ENCODE assay signal across 8 mouse cellular contexts in the genomic region with DNA sequence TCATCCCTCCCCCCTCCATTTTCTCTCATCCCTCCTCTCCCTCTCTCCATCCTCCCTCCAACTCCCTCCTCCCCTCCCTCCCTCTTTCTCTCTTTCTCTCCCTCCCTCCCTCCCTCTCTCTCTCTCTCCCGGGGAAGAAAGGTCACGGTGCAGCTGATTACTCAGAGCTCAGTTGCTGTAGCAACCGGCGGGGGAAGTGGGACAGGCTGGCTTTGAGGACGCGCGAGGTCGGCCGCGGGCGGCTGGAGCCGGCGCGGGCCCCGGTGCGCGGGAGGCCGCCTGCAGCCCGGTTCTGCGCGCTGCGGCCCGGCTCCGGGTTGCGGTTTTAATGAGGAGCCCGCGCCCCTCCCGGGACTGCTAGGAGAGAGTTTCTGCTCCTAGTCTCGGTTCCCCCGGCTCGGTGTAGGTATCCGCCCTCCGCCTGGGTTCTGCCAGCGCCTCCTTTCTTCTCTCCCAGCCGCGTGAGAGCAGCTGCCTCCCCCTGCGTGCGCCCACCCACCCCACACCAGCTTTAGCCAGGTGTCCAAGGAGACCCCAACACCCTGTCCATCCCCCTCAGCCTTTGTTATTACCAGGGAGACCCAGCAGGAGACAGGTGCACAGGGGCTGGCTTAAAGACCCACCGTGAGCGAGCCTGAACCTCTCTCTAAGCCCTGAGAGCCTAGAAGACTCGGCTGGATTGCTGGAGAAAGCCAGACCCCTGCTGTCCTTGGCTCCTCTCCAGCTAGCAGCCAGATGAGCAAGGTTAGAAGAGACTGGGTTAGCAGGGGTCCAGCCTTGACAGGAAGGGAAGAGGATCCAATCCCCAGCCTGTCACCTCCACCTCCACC.
DNase-seq lines count a peak whose midpoint lies in the region; ATAC-seq and TF ChIP-seq lines count a peak whose summit lies in the region.

No protein-coding gene starts in this region.

- peak overlapping the region; percentile 97 for H3K27ac ChIP-seq in embryonic facial prominence, embryonic 15.5 days (replicated peaks)
- H3K27ac ChIP-seq in heart, embryonic 12.5 days (ENCODE audit: poor library complexity, severe bottlenecking): peak overlapping the region; percentile 98
- peak overlapping the region; percentile 99 for H3K27ac ChIP-seq in kidney, embryonic 16.5 days (ENCODE audit: low read length)
- H3K27ac ChIP-seq in liver, embryonic 14.5 days: no peak overlapping the region
- H3K27ac ChIP-seq in stomach, embryonic 15.5 days: peak overlapping the region; percentile 98

- H3K9me3 ChIP-seq in embryonic facial prominence, embryonic 15.5 days (replicated peaks): no peaks in the 10 kb centered on the region
- no peaks in the 10 kb centered on the region for H3K9me3 ChIP-seq in heart, embryonic 12.5 days (replicated peaks)
- no peaks in the 10 kb centered on the region for H3K9me3 ChIP-seq in kidney, embryonic 16.5 days (ENCODE audit: low read length)
- H3K9me3 ChIP-seq in liver, embryonic 14.5 days (ENCODE audit: control insufficient read depth, low read length): no peaks in the 10 kb centered on the region
- no peaks in the 10 kb centered on the region for H3K9me3 ChIP-seq in stomach, embryonic 15.5 days

- TF ChIP-seq EP300 in liver, embryonic 14.5 days (IDR thresholded peaks at IDR 0.05; ENCODE audit: low read depth): no peak

- ATAC-seq in embryonic facial prominence, embryonic 15.5 days (ENCODE audit: insufficient number of reproducible peaks, low FRiP score, low TSS enrichment, low read depth): peak; percentile 72
- ATAC-seq in heart, embryonic 12.5 days (ENCODE audit: insufficient number of reproducible peaks, low FRiP score): peak; percentile 79
- peak; percentile 83 for ATAC-seq in kidney, embryonic 16.5 days (ENCODE audit: low FRiP score, low TSS enrichment)
- peak; percentile 25; the same call in 1 of the 2 replicates for ATAC-seq in liver, embryonic 14.5 days (ENCODE audit: insufficient read depth)
- peak; percentile 76 for ATAC-seq in stomach, embryonic 15.5 days (ENCODE audit: insufficient read depth, low FRiP score, low read depth)

- peak overlapping the region; percentile 44 for H3K4me3 ChIP-seq in embryonic facial prominence, embryonic 15.5 days (replicated peaks)
- peak overlapping the region; percentile 51 for H3K4me3 ChIP-seq in heart, embryonic 12.5 days
- H3K4me3 ChIP-seq in kidney, embryonic 16.5 days (ENCODE audit: low read length): peak overlapping the region; percentile 45
- H3K4me3 ChIP-seq in liver, embryonic 14.5 days (ENCODE audit: insufficient read depth in 1 of 2, low read depth in 2 of 2, low read length in 2 of 2): peak overlapping the region in 1 of 2 experiments; percentile 0; a peak in 2 of 4 replicates
- H3K4me3 ChIP-seq in stomach, embryonic 15.5 days (replicated peaks): peak overlapping the region; percentile 43

- peak; percentile 82 for DNase-seq in layer of hippocampus, adult 11-12 months (ENCODE audit: low spot score)
- no peak for DNase-seq in layer of hippocampus, adult 9-10 months (ENCODE audit: low spot score)
- DNase-seq in liver, embryonic 14.5 days (ENCODE audit: low read depth in 3 of 3, low spot score in 3 of 3): peak in 2 of 3 experiments; percentile 33 to 43
- peak; percentile 80 for DNase-seq in neural tube, embryonic 10.5 days (ENCODE audit: extremely low spot score, low spot score)

- no peaks in the 10 kb centered on the region for H3K27me3 ChIP-seq in embryonic facial prominence, embryonic 15.5 days
- no peaks in the 10 kb centered on the region for H3K27me3 ChIP-seq in heart, embryonic 12.5 days (replicated peaks)
- H3K27me3 ChIP-seq in kidney, embryonic 16.5 days (ENCODE audit: insufficient read depth, low read length): no peaks in the 10 kb centered on the region
- peaks cover 19% of the 10 kb centered on the region for H3K27me3 ChIP-seq in liver, embryonic 14.5 days (ENCODE audit: control insufficient read depth, insufficient read depth, low read length)
- no peaks in the 10 kb centered on the region for H3K27me3 ChIP-seq in stomach, embryonic 15.5 days (replicated peaks)

- H3K4me1 ChIP-seq in embryonic facial prominence, embryonic 15.5 days: peaks cover 48% of the 10 kb centered on the region
- H3K4me1 ChIP-seq in heart, embryonic 12.5 days (replicated peaks): peaks cover 72% of the 10 kb centered on the region
- H3K4me1 ChIP-seq in kidney, embryonic 16.5 days (ENCODE audit: insufficient read depth, low read length): peaks cover 37% of the 10 kb centered on the region
- 0 out of 4 replicates have a peak, but pooled peaks cover 0 to 9% of the 10 kb centered on the region in 2 experiments for H3K4me1 ChIP-seq in liver, embryonic 14.5 days (replicated peaks; ENCODE audit: control insufficient read depth in 2 of 2, insufficient read depth in 2 of 2, low read length in 1 of 2)
- H3K4me1 ChIP-seq in stomach, embryonic 15.5 days: peaks cover 40% of the 10 kb centered on the region

- no peaks in the 10 kb centered on the region for H3K36me3 ChIP-seq in embryonic facial prominence, embryonic 15.5 days
- H3K36me3 ChIP-seq in heart, embryonic 12.5 days: no peaks in the 10 kb centered on the region
- H3K36me3 ChIP-seq in kidney, embryonic 16.5 days (ENCODE audit: insufficient read depth, low read length): no peaks in the 10 kb centered on the region
- H3K36me3 ChIP-seq in liver, embryonic 14.5 days (replicated peaks; ENCODE audit: control insufficient read depth, insufficient read depth, low read depth): no peaks in the 10 kb centered on the region
- no peaks in the 10 kb centered on the region for H3K36me3 ChIP-seq in stomach, embryonic 15.5 days

- peak overlapping the region; percentile 39 for H3K9ac ChIP-seq in embryonic facial prominence, embryonic 15.5 days
- peak overlapping the region; percentile 81 for H3K9ac ChIP-seq in heart, embryonic 12.5 days
- peak overlapping the region; percentile 90 for H3K9ac ChIP-seq in kidney, embryonic 16.5 days (replicated peaks; ENCODE audit: low read length)
- H3K9ac ChIP-seq in liver, embryonic 14.5 days (replicated peaks): no peak overlapping the region
- peak overlapping the region; percentile 56 for H3K9ac ChIP-seq in stomach, embryonic 15.5 days

- peak overlapping the region; percentile 68 for H3K4me2 ChIP-seq in embryonic facial prominence, embryonic 15.5 days (replicated peaks)
- peak overlapping the region; percentile 79 for H3K4me2 ChIP-seq in heart, embryonic 12.5 days
- peak overlapping the region; percentile 78 for H3K4me2 ChIP-seq in kidney, embryonic 16.5 days (replicated peaks; ENCODE audit: low read depth, low read length)
- peak overlapping the region; percentile 25 for H3K4me2 ChIP-seq in liver, embryonic 14.5 days (ENCODE audit: low read depth)
- H3K4me2 ChIP-seq in stomach, embryonic 15.5 days: peak overlapping the region; percentile 78

- under 1% methylated on average over 41 of the region's 41 CpGs for WGBS in embryonic facial prominence, embryonic 15.5 days
- WGBS in heart, embryonic 12.5 days: under 1% methylated on average over 41 of the region's 41 CpGs
- 1% methylated on average over 39 of the region's 41 CpGs for WGBS in kidney, embryonic 16.5 days
- 3% methylated on average over 41 of the region's 41 CpGs for WGBS in liver, embryonic 14.5 days (ENCODE audit: insufficient replicate concordance)
- WGBS in stomach, embryonic 15.5 days: under 1% methylated on average over 41 of the region's 41 CpGs

- TF ChIP-seq CTCF in liver, embryonic 14.5 days (IDR thresholded peaks at IDR 0.05; ENCODE audit: low read depth): no peak

Comparison
In these comparisons a context has a peak if more than half of its experiments do, and no peak if none do; other contexts are left out.
1. ATAC-seq: peak in every context shown above with its lines; median percentile 83 in kidney, embryonic 16.5 days; 79 in heart, embryonic 12.5 days; 76 in stomach, embryonic 15.5 days; 72 in embryonic facial prominence, embryonic 15.5 days; 25 in liver, embryonic 14.5 days.
2. H3K4me2 ChIP-seq: peak in every context shown above with its lines; median percentile 79 in heart, embryonic 12.5 days; 78 in kidney, embryonic 16.5 days; 78 in stomach, embryonic 15.5 days; 68 in embryonic facial prominence, embryonic 15.5 days; 25 in liver, embryonic 14.5 days.